Mouse (Mus musculus) kidney, embryonic 15.5 days (tissue): ENCODE results near the gene Klf16. TPM values are rescaled to one million over a fixed set of nuclear protein-coding genes. Genes with fewer than 3 reads are reported as not detected.

ENCODE experiments used
- ATAC-seq: fragments of 200-750 bp; cut with Nextera tagmentation; replicated peaks from 2 replicates; pipeline ENCODE4 v1.8.0; 2017; ENCODE audit warnings: moderate TSS enrichment; ENCODE audit not compliant: low FRiP score
- H3K27ac ChIP-seq: fragments of 300-500 bp; sonication (generic); 2 replicates; pipeline ENCODE4 v1.5.1; 2015; ENCODE audit warnings: mild to moderate bottlenecking, inconsistent platforms
- H3K27me3 ChIP-seq: fragments of 300-500 bp; sonication (generic); 2 replicates; pipeline ENCODE4 v1.6.1; 2015; ENCODE audit warnings: inconsistent platforms
- H3K36me3 ChIP-seq: fragments of 300-500 bp; sonication (generic); 2 replicates; pipeline ENCODE4 v1.6.1; 2015; ENCODE audit warnings: inconsistent platforms
- H3K4me1 ChIP-seq: fragments of 300-500 bp; sonication (generic); 2 replicates; pipeline ENCODE4 v1.6.1; 2015; ENCODE audit warnings: inconsistent platforms
- H3K4me2 ChIP-seq: fragments of 300-500 bp; sonication (generic); 2 replicates; pipeline ENCODE4 v1.6.1; 2015; ENCODE audit warnings: moderate library complexity, mild to moderate bottlenecking, inconsistent platforms
- H3K4me3 ChIP-seq: fragments of 300-500 bp; sonication (generic); replicated peaks from 2 replicates; pipeline ENCODE4 v1.5.1; 2015; ENCODE audit warnings: mild to moderate bottlenecking, inconsistent platforms
- H3K9ac ChIP-seq: fragments of 300-500 bp; sonication (generic); 2 replicates; pipeline ENCODE4 v1.6.1; 2015; ENCODE audit warnings: mild to moderate bottlenecking, inconsistent platforms
- H3K9me3 ChIP-seq: fragments of 300-500 bp; sonication (generic); replicated peaks from 2 replicates; pipeline ENCODE4 v1.6.1; 2016; ENCODE audit warnings: inconsistent platforms
- WGBS: fragments of 180-500 bp; shearing (Covaris S2); methylation state at CpG from one replicate; pipeline ENCODE4 v1.1.7; 2015; ENCODE audit warnings: mixed read lengths; 5-methylcytosine and 5-hydroxymethylcytosine counted together
- polyA plus RNA-seq: library from polyadenylated mRNA; unstranded; fragments of >200 nt; fragmentation: Nextera tagmentation; extraction: Ambion mirVana; gene quantifications from 2 replicates; pipeline ENCODE4 v1.2.1, GENCODE M21; 2015

Klf16 gene
- polyA plus RNA-seq, 1 experiment from 2014 or later = 11.2 TPM

DNA sequence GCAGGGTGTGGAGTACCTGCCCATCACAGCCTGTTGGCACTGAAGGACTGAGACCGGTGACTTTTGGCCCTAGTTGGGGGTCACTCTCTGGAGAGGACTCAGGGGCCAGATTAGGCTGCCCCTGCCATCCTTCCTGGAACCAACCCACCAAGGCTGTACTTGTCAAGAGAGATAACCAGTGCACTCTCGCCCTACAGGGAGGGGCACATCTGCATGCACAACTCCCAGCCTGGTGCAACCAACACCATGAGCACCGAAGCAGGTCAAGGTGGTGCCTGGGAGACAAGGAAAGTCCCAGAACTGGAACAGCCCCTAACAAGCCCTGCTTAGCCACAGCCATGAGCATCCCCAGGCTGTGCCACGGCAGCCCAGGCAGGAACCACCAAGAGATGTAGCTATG, 30.2 kb downstream of the Klf16 start:
- Histone ChIP-seq H3K4me3 (no peak overlapping the region), H3K9me3 (no peaks in the 10 kb centered on the region), H3K27ac (no peak overlapping the region), H3K4me1 (peaks cover 6% of the 10 kb centered on the region), H3K4me2 (no peak overlapping the region), H3K36me3 (peaks cover 90% of the 10 kb centered on the region), H3K9ac (no peak overlapping the region), H3K27me3 (no peaks in the 10 kb centered on the region)
- 93% methylated on average over 4 of the region's 4 CpGs for WGBS
- no peak for ATAC-seq

DNA sequence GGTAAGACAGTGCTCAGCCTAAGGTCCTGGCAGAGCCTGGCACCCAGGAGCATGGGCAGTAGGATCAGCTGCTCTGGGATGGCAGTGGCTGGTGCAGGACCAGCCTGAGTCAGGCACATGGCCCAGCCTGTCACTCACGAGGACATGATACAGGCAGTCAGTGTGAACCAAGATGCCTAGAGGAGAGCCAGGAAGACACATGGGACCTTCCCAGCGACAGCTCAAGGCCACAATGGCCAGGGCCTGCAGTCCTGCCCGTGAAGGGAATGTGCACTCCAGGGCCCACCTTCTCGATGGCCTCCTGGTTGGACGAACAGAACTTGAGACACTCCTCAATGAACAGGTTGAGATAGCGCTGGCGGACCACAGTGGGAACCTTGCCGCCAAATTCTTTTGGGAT, 31.5 kb downstream of the Klf16 start:
- Histone ChIP-seq H3K4me2 (no peak overlapping the region), H3K4me1 (peaks cover 6% of the 10 kb centered on the region), H3K27ac (no peak overlapping the region), H3K9me3 (no peaks in the 10 kb centered on the region), H3K27me3 (no peaks in the 10 kb centered on the region), H3K36me3 (peaks cover 97% of the 10 kb centered on the region), H3K4me3 (no peak overlapping the region), H3K9ac (no peak overlapping the region)
- WGBS = 93% methylated on average over 8 of the region's 8 CpGs
- no peak for ATAC-seq

DNA sequence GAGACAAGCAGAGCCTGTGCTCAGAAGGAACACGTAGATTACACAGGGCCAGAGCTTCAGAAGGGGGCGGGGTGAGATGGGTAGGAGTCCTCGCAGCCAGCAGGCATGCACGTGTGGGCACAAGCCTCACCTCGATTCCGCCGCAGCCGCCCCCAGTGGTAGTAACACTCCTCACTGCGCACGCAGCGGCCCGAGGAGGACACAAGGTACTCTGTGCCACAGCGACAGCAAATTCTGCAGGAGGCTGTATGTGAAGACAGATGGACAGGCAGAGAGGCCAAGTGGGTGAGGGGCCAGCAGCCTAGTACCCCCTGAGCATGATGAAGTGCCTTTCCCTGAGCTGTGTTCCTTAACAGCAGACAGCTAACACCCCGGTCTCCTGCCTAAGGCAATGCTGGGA, 33.2 kb downstream of the Klf16 start:
- Histone ChIP-seq H3K9me3 (no peaks in the 10 kb centered on the region), H3K27me3 (no peaks in the 10 kb centered on the region), H3K27ac (no peak overlapping the region), H3K9ac (no peak overlapping the region), H3K4me2 (no peak overlapping the region), H3K4me3 (no peak overlapping the region), H3K36me3 (peaks cover 79% of the 10 kb centered on the region), H3K4me1 (peaks cover 16% of the 10 kb centered on the region)
- no peak for ATAC-seq
- 95% methylated on average over 14 of the region's 14 CpGs for WGBS

DNA sequence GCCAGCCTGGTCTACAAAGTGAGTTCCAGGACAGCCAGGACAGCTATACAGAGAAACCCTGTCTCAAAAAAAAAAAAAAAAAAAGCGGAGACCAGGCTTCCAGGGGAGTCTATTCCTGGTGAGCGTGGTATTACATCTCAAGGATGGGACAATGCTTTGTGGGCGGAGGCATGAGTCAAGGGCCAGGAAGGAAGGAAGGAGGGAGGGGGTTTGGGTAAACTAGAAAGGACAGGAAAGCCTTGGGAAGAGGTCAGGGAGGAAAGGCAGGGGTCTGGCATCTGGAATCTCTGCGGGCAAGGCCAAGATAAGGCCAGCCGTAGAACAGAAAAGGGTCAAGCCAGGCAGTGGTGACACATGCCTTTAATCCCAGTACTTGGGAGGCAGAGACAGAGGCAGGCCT, 37.6 kb downstream of the Klf16 start:
- Histone ChIP-seq H3K9me3 (no peaks in the 10 kb centered on the region), H3K36me3 (peaks cover 36% of the 10 kb centered on the region), H3K9ac (no peak overlapping the region), H3K4me3 (no peak overlapping the region), H3K4me2 (peak overlapping the region; percentile 61), H3K27me3 (peaks cover 33% of the 10 kb centered on the region), H3K4me1 (peaks cover 32% of the 10 kb centered on the region), H3K27ac (no peak overlapping the region)
- WGBS = 50% methylated on average over 5 of the region's 5 CpGs
- ATAC-seq = no peak

DNA sequence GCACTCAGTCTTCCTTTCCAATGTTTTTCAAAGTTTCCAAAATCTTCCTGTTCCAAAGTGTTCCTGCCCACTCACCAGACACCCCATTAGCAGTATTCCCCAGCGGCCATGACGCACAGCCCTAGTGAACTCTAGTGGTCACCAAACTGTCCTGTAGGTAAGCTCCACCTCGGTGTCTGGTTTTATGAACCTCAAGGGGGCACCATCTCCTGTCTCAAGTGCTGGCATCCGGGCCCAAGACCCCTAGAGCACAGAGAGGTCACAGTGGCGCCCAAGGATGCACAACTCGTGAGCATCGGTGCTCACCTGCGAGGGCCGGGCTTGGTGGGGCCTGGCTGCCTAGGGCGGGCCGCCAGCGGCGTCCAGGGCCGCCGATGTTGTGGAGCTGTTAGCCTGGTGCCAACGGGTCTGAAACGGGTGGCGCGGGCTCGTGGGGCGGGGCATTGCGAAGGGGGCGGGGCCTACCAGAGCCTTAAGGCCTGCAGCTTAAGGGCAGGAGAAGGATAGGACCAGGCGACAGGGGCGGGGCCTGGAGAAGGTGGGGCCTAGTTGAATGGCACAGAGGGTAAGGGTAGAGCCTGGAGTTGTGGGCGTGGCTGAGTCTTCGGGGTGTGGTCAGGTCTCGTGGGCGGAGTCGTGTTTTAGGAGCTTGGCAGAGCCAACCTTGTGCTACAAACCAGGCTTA, 38.3 kb downstream of the Klf16 start, which contains the start of gene Atp8b3:
Gene Atp8b3, minus strand, starts transcription at position 415 of the 685 bp plus-strand sequence.
- peaks cover 32% of the 10 kb centered on the region for H3K4me1 ChIP-seq
- peak within 1 kb of the TSS; percentile 39 for H3K4me3 ChIP-seq
- no peaks in the 10 kb centered on the region for H3K9me3 ChIP-seq
- peaks cover 29% of the 10 kb centered on the region for H3K36me3 ChIP-seq
- under 1% methylated on average over 30 of the region's 30 CpGs for WGBS
- peak within 1 kb of the TSS; percentile 61 for H3K4me2 ChIP-seq
- H3K9ac ChIP-seq = no peak within 1 kb of the TSS
- ATAC-seq = peak; percentile 89
- H3K27me3 ChIP-seq = peaks cover 35% of the 10 kb centered on the region
- peak within 1 kb of the TSS; percentile 66; the same call in 1 of the 2 replicates for H3K27ac ChIP-seq

DNA sequence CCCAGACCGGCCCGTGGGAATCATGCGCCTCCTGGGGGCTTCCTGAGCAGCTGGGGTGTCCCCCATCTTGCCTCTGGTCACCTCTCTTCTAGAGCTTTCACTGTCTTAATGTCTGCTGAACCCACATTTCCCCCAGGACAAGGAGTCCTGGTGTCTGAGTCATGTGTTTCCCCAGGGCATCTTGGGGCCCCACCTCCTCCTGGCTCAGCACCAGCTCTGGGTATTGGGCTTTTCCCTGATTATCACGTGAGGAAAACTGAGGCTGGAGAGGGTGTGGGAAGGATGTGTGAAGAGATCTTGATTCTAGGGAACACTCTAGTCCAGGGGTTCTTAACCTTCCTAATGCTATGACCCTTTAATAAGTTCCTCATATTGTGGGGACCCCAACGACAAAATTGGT, 38.9 kb downstream of the Klf16 start:
- Histone ChIP-seq H3K4me2 (no peak overlapping the region), H3K27ac (no peak overlapping the region), H3K9ac (no peak overlapping the region), H3K4me3 (no peak overlapping the region), H3K4me1 (peaks cover 36% of the 10 kb centered on the region), H3K36me3 (peaks cover 22% of the 10 kb centered on the region), H3K27me3 (peaks cover 35% of the 10 kb centered on the region), H3K9me3 (no peaks in the 10 kb centered on the region)
- WGBS = 53% methylated on average over 5 of the region's 5 CpGs
- ATAC-seq = no peak

DNA sequence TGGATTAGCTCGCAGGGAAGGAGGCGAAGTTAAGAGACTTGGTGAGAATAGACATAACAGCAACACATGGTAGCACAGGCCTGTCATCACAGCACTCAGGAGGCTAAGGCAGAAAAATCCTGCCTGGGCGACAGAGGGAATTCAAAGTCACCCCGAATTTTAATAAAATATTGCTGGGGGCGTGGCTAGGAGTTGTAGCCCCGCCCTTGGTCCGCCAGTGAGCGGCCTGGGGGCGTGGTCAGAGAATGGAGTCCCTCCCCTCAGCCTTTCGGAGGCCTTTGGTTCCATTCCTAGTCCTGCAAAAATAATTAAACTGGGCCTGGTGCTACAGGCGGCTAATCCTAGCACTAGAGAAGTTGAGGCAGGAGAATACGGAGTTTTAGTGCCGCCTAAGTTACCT, 41.4 kb downstream of the Klf16 start:
- ATAC-seq = no peak
- Histone ChIP-seq H3K4me2 (peak overlapping the region; percentile 47), H3K4me1 (peaks cover 36% of the 10 kb centered on the region), H3K27me3 (peaks cover 35% of the 10 kb centered on the region), H3K4me3 (no peak overlapping the region), H3K36me3 (no peaks in the 10 kb centered on the region), H3K9me3 (no peaks in the 10 kb centered on the region), H3K9ac (no peak overlapping the region), H3K27ac (no peak overlapping the region)
- WGBS = 9% methylated on average over 13 of the region's 13 CpGs

DNA sequence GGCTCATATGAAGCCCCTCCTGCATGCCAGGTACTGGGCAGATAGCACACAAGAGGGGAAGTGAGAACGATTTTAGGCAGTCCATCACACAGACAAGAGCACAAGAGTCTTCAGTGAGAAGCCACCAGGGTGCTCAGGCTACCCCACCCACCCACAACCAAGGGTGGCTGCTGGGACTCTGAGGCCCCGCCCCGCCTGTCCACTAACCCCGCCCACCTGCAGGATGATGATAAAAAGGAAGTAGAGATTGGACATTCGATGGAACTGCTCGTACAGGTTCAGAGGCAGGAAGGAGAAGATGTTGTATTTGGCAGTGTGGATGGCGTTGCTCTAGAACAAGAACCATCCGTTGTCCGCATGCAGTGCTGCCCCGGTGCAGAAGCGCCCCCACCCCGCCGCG, 42.0 kb downstream of the Klf16 start:
- H3K4me1 ChIP-seq = peaks cover 33% of the 10 kb centered on the region
- 0 out of 2 replicates have a peak overlapping the region, but pooled peaks have one; percentile 13 for H3K4me3 ChIP-seq
- H3K36me3 ChIP-seq = no peaks in the 10 kb centered on the region
- H3K27me3 ChIP-seq = peaks cover 35% of the 10 kb centered on the region
- no peak overlapping the region for H3K9ac ChIP-seq
- H3K27ac ChIP-seq = no peak overlapping the region
- H3K9me3 ChIP-seq = no peaks in the 10 kb centered on the region
- no peak for ATAC-seq
- H3K4me2 ChIP-seq = peak overlapping the region; percentile 47
- 8% methylated on average over 14 of the region's 14 CpGs for WGBS

DNA sequence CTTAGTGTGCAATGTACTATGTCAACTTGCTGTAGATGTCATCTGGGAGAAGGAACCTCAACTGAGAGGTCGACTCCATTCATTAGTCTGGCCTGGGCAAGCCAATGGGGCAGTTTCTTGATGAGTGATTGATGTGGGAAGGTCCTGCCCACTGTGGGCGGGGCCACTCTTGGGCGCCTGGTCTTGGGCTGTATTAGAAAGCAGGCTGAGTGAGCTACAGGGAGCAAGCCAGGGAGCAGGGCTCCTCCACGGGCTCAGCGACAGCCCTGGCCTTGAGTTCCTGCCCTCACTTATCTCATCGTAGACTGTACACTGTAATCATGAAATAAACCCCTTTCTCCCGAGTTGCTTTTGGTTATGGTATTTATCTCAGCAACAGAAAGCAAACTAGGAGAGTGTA, 43.4 kb downstream of the Klf16 start:
- WGBS = 13% methylated on average over 7 of the region's 7 CpGs
- Histone ChIP-seq H3K36me3 (no peaks in the 10 kb centered on the region), H3K4me1 (peaks cover 23% of the 10 kb centered on the region), H3K27ac (no peak overlapping the region), H3K4me2 (no peak overlapping the region), H3K4me3 (no peak overlapping the region), H3K9ac (no peak overlapping the region), H3K27me3 (peaks cover 35% of the 10 kb centered on the region), H3K9me3 (no peaks in the 10 kb centered on the region)
- ATAC-seq = 0 out of 2 replicates have a peak, but pooled peaks have one; percentile 20

DNA sequence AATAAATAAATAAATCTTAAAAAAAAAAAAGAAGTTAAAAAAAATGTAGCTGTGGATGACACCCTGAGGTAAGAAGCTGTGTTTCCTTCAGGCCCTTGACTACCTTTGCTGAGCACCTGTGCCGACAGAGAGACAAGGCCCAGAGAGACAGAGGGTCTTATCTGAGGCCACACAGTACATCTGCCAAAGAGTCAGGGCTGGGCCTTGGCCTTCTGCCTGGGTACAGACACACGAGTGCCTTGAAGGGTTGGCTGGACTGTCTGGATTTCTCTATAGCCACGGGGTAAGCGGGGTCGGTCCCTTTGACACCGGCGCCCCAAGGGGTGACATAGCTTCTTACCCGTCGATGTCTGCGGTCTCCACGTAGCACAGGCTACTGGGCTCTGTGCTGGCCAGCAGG, 44.3 kb downstream of the Klf16 start:
- peaks cover 20% of the 10 kb centered on the region for H3K4me1 ChIP-seq
- ATAC-seq = no peak
- no peaks in the 10 kb centered on the region for H3K9me3 ChIP-seq
- H3K36me3 ChIP-seq = no peaks in the 10 kb centered on the region
- H3K9ac ChIP-seq = no peak overlapping the region
- no peak overlapping the region for H3K27ac ChIP-seq
- no peak overlapping the region for H3K4me2 ChIP-seq
- H3K4me3 ChIP-seq = no peak overlapping the region
- H3K27me3 ChIP-seq = peaks cover 28% of the 10 kb centered on the region
- 88% methylated on average over 11 of the region's 11 CpGs for WGBS

DNA sequence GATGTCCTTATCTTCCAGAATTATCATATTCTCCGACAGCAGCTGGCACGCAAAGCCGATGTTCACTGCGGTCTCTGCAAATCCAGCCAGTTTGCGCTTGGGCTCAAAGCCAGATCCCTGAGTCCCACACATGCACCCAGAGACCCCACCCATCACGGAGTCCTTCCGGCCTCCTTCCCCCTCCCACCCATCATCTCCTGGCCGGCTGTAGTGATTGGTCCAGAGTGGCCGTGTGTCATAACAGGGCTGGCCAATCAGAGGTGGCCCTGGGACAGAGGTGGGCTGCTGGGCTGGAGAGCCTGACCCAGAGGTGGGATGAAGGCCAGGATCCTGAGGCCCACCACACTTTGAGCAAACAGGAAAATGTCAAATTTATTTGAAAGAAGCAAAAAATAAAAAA, 50.9 kb downstream of the Klf16 start:
- H3K9me3 ChIP-seq = no peaks in the 10 kb centered on the region
- H3K4me3 ChIP-seq = peak overlapping the region; percentile 21
- H3K9ac ChIP-seq = no peak overlapping the region
- ATAC-seq = no peak; the same call in 1 of the 2 replicates
- 30% methylated on average over 9 of the region's 9 CpGs for WGBS
- no peaks in the 10 kb centered on the region for H3K27me3 ChIP-seq
- peak overlapping the region; percentile 46 for H3K4me2 ChIP-seq
- H3K36me3 ChIP-seq = no peaks in the 10 kb centered on the region
- no peak overlapping the region for H3K27ac ChIP-seq
- H3K4me1 ChIP-seq = peaks cover 6% of the 10 kb centered on the region; the same call in 1 of the 2 replicates

DNA sequence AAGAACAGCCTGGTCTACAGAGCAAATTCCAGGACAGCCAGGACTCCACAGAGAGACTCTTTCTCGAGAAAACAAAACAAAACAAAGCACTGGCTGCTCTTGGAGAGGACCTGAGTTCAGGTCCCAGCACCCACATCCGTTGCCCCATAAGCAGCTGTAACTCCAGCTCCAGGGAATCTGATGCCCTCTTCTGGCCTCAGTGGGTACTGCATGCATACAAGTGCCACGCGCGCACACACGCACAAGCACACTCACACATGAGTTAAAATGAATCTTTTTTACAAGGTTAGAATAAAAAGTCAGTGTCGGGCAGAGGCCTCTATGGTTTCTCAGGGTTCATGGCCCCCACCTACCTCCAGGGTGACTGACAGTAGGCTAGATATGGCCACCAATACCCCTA, 53.8 kb downstream of the Klf16 start:
- ATAC-seq = no peak
- no peaks in the 10 kb centered on the region for H3K36me3 ChIP-seq
- no peak overlapping the region for H3K9ac ChIP-seq
- H3K4me3 ChIP-seq = no peak overlapping the region
- WGBS = 92% methylated on average over 7 of the region's 7 CpGs
- no peak overlapping the region for H3K27ac ChIP-seq
- no peaks in the 10 kb centered on the region for H3K27me3 ChIP-seq
- no peaks in the 10 kb centered on the region; the same call in 1 of the 2 replicates for H3K9me3 ChIP-seq
- H3K4me2 ChIP-seq = no peak overlapping the region
- peaks cover 6% of the 10 kb centered on the region; the same call in 1 of the 2 replicates for H3K4me1 ChIP-seq

DNA sequence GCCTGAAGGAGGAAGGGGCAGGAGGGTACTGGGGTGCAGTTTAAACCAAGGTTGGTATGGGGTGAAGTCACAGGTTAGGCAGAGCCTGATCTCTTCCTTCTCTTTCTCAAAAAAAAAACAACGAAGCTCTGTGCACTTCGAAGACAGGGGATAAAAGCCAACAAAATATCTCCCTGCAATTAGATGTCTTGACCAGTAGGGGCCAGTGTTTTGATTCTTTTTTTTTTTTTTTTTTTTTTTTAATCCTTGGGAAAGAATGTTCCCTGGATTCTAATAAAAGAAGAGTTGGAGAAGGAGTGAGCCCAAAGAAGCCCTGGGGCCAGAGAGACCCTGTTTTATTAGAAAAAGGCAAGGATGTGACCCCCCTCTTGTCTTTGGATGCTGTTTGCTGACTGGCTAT, 57.8 kb downstream of the Klf16 start:
- Histone ChIP-seq H3K4me2 (no peak overlapping the region), H3K4me1 (peaks cover 2% of the 10 kb centered on the region), H3K4me3 (no peak overlapping the region), H3K27ac (no peak overlapping the region), H3K36me3 (no peaks in the 10 kb centered on the region), H3K9me3 (no peaks in the 10 kb centered on the region; the same call in 1 of the 2 replicates), H3K9ac (no peak overlapping the region), H3K27me3 (peaks cover 17% of the 10 kb centered on the region)
- WGBS = 75% methylated on average over 2 of the region's 2 CpGs
- ATAC-seq = no peak
